Mouse (Mus musculus) forelimb bud, embryonic 11.5 days (tissue): ENCODE measurements around the gene Slc25a11.

ENCODE experiments used
- DNase-seq: peaks from one replicate; pipeline ENCODE4 v3.0.0-alpha.2; 2012; ENCODE audit warnings: low read depth, low spot score

The Slc25a11 gene

DNA sequence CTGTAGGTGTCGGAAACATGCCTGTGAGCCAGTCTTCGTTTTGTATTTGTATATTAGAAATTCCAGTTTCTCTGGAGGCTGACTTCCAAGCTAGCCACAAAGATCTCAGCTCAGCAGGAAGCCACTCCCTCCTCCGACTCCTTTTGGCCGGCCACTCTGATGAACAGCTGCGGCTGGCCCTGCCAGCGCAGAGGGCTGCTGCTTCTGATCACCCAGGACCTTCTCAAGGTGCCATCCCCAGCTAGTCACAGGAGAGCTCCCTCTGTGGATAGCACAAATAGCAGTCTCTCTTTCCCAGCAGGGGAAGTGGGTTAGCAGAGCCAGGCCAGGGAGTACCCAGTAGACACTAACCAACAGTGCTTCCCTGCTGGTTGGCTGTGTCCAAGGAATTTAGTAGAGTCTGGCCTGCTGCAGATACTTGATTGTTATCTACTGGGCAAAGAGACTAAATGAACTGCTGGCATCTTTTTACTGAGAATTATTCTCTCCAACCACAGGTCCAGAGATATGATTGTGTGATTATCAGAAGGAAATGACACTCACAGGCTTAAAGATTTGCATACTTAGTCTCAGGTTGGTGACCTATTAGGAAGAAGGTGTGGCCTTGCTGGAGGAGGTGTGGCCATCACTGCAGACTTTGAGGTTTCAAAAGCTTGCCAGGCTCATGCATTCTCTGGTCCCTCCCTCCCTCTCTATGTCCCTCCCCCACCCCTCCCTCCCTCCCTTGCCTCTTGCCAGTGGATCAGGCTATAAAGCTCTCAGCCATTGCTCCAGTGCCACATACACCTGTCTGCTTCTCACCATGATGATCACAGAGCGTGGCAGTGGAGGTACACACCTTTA lies 25.1 kb downstream of the Slc25a11 start:
- DNase-seq, result no peak

DNA sequence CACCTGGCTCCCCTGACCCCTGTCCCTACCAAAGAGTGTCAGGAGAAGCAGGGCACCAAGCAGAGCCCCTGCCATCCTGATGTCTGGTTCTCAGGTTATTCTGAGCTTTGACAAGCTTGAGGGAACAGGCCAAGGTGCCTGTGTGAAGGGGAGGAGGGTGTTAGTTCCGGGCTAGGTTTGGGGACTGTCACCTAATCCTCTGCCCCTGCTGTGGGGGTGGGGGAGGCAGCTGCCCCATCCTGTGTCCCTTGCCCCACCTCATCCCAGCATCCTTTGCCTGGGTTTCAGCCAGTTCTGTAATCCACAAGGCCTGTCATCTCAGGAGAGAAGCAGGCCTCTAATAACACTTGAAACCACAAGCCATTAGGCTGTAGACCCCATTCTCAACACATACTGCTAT lies 28.2 kb downstream of the Slc25a11 start, which contains the start of gene Chrne:
Gene Chrne, minus strand, starts transcription at position 116 of the 400 bp plus-strand sequence.
- DNase-seq, result no peak

DNA sequence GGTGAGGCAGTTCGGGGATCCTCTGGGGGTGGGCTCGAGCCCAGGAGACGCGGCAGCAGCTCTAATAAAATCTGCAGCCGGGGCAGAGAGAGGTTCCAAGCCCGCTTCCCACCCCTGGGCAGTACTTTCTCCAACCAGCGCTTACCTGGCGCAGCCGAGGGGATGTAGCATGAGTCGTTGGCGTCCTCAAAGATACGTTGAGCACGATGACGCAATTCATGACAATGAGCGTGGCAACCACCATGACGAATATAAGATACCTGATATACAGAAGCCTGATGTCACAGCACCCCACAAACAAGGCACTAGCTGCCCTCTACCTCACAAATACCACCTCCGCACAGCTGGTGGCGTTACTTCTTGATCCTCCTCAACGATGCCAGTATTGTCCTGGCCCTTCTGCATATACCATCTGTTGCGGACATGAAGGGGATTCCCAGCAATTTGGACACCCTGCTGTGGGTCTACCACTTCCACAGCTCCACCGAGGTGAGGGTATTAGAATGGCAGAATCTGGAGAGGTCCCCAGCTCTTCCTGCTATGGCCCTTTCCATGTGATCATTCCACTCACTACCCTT lies 31.7 kb downstream of the Slc25a11 start, which contains the start of gene 4930544D05Rik:
Gene 4930544D05Rik, plus strand, starts transcription at position 333 of the 578 bp plus-strand sequence.
- DNase-seq, result no peak

DNA sequence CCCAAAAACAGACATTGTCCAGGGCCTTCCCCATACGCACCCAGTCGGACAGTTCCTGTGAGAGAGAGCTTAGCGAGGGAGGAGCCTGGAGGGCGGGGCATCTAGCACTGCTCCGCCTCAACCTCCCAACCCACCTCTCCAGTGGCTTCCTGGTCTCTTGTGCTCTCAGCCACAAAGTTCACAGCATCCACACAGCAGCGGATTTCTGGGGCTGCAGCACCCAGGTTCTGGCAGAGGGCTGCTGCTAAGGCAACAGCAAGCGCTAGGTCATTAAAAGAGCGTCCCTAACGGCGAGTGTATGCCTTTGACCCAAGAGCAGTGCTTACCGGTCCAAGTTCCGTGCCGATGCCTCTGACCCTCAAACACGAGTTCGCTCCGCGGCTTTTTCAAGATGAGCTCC lies 32.2 kb downstream of the Slc25a11 start:
- DNase-seq, result peak; percentile 27

DNA sequence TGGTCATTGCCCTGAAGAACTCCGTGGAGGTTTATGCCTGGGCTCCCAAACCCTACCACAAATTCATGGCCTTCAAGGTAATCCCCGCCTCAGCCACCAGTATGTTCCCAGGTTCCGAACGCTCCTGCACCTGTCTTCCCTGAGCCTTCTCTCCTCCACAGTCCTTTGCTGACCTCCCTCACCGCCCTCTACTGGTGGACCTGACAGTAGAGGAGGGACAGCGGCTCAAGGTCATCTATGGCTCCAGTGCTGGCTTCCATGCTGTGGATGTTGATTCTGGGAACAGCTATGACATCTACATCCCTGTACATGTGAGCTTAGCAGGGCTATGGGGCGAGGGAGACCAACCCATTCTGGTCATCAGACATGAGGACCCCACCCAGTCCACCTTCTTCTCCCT lies 34.8 kb downstream of the Slc25a11 start:
- DNase-seq, result no peak

DNA sequence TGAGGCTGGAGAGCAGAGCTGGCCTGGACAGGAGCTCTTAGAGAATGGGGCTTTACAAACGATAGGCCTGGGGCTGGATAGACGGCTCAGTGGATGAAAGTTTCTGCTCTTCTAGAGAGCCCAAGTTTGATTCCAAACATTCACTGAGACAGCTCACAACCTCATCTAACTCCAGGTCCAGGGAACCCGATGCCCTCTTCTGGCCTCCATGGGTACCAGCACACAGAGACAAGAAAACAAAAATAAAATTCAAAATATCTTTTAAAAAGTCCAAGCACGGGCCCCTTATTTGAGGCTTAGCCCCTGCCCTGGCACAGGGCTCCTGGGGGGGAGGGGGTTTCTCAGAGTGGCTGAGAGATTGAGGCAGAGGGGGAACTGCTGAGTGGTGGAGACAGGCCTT lies 36.5 kb downstream of the Slc25a11 start:
- DNase-seq, result no peak

DNA sequence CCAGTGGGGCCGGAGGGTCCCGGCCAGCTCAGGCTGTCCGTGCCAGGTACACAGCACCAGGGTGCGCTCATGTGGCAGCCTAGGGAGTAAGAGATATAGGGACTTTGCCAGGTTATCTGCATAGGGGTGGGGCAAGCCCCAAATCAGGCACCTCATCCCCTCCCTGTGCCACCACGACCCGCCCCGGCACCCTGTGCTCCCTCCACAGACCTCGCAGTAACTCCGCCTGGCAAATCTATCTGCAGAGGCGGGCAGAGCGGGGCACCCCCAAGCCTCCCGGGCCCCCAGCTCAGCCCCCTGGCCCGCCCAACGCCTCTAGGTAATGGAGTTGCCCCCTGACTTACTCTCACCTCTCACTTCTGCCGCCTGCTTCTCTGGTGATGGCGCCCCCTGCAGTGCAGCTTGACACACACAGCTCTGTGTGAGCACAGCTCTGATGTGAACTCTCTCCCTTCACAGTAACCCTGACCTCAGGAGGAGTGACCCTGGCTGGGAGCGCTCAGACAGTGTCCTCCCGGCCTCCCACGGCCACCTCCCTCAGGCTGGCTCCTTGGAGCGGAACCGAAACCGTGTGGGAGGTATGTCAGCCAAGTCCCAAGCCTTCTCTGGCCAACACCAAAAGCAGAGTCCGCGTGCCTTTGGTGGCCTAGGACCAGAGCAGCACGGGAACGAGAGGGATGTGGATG lies 38.8 kb downstream of the Slc25a11 start:
- no peak for DNase-seq

DNA sequence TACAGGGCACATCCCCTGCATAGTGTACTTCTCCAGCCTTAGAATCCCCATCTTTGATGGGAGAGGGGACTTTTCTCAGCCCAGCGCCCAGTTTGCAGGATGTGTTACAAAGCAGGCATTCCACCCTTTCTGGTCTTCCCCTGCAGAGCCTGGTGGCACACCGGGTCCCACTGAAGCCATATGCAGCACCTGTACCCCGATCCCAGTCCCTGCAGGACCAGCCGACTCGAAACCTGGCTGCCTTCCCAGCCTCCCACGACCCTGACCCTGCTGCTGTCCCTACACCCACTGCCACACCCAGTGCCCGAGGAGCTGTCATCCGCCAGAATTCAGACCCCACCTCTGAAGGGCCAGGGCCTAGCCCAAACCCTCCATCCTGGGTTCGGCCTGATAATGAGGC lies 39.7 kb downstream of the Slc25a11 start:
- no peak for DNase-seq

DNA sequence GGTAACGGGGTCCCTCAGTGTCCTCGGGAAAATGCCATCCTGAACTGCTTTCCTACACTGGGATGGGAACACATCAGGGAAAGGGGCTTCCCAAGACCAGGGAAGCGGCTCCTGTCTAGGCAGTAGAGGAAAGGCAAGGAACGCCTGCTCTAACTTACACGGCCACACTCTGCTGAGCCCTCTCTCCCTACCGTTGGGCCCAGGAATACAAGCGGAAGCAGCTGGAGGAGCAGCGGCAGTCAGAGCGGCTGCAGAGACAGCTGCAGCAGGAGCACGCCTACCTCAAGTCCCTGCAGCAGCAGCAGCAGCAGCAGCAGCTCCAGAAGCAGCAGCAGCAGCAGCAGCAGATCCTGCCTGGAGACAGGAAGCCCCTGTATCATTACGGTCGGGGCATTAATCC lies 40.6 kb downstream of the Slc25a11 start:
- DNase-seq, result no peak

DNA sequence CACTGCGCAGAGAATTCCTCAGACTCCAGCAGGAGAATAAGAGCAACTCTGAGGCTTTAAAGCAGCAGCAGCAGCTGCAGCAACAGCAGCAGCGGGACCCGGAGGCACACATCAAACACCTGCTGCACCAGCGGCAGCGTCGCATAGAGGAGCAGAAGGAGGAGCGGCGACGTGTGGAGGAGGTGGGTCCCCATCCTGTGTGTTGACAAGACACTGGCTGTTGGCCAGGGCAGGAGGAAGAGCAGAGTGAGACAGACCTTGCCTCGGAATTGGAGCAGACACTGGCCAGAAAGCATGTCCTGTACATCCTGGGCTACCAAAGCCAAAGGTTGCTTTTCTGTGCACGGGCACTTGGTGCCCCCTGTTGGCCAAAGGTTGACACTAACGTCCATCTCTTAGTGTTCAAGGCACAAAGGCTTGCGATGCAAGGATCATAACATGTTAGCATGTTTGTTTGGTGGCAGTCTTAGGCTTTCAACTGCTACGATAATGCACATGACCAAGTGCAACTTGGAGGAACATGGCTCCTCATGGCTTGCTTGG lies 42.2 kb downstream of the Slc25a11 start:
- DNase-seq, result peak; percentile 72

DNA sequence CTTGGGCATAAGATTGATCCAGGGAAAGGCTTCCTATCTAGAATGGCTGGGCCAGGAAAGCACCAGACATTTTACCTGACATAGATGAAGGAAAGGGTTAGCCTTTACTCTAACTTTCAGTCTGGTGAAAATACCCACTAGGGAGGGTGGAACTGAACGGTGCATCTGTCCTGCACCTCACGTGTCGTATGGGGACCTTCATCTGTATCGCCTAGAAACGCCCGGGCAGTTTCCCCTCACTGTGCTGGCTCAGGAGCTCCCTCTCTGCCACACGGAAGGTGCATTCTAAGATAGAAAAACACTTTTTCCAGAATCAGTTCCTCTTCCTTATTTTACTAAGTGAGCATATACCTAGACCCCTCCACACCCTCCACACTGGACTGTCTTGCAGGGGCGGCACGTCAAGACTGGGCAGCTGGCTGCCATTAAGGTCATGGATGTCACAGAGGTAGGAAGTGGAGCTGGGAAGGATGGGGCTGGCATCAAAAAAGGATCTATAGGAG lies 48.8 kb downstream of the Slc25a11 start:
- no peak for DNase-seq

DNA sequence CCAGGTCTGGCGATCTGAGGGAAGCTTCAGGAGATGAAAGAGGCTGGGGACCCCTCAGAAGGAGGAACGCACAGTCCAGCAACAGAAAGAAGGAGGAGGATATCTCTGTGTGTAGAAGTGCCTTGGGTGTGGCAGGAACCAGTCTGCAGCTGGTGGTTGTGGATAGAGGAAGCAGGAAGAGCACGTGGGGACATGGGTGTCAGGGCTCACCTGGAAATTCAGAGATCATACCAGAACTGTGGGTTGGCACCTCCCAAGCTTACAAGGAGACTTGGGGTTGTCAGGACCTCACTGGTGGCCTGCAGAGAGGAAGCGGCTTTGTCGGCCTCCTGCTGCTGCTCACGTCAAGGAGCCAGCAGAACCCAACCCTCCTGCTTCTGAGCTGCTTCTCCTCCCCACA lies 50.0 kb downstream of the Slc25a11 start:
- no peak for DNase-seq

DNA sequence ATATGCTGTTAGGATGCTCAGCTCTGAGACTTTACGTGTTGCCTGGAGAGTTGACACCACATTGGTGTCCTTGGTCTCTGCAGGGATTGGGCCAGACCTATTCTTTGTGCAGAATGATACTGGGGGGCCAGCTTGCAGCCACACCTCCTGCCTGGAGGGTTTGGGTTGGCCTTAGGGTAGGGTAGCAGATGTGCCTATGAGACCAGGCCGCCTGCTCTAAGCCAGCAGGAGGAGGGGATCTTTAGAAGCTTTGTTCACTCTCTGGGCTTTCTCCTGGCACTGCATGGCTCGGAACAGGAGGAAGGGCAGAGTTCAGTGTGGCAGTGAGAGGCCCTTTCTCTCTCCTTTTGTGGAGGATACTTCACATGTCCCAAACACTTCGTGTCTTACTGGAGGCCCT lies 51.2 kb downstream of the Slc25a11 start:
- DNase-seq, result no peak

DNA sequence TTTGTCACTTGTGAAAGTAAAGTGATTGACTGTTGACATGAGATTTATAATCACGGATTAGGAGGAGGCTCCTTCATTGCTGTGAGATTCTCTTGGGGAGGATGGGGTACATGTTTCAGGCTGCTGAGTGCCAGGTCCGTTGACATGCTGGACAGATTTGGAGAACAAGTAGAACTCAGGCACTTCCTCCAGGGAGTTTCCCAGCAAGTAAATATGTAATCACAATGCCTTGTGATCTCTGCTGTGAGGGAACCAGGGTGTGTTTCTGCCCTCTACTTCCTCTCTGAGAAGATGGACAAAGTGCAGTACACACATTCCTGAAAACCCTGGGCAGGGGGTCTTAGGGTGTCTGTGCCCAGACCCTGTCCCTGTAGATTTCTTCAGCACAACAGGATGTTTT lies 51.6 kb downstream of the Slc25a11 start:
- DNase-seq, result no peak

DNA sequence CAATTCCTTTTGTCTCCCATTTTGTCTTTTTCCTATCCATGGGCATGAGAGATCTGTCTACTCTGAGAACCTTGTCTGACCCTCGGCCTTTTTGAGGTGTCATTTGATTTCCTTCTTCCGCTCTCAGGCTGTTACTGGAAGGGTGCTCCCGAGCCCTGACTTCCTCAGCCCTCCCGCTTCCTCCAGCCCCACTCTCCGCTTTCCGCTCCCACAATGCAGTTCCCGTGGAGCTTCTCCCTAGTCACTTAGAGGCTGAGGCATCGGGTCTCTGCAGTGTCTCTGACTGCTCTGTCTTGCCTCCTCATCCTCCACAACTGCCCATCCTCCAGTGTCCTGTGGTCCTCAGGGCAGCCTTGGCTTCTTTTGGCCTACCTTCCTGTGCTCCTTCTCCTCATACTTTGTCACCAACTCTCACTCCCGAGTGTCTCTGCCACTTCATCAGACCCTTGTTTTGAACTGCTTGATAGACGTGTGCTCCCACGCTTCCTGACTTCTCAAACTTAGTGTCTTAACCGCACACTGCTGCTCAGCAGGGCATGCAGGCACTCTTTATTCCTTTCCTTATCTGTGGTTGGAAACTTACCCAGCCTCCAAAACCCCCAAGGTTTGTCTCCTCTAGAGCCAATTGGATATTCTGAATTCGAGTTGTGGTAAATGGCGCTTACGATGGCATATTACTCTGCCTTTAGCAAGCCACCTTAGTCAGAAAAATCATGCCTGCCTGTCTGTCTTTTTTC lies 52.9 kb downstream of the Slc25a11 start:
- DNase-seq, result no peak
